Mouse (Mus musculus) myocyte (in vitro differentiated cells): Measurements from ENCODE around the gene Dydc2. TPM values are rescaled to one million over a fixed set of nuclear protein-coding genes. Genes with fewer than 3 reads are reported as not detected.

ENCODE experiments used
- H3K27me3 ChIP-seq: one replicate; pipeline ENCODE4 v1.6.1; 2011; ENCODE audit not compliant: control insufficient read depth, insufficient read depth, insufficient read length
- H3K36me3 ChIP-seq: one replicate; pipeline ENCODE4 v1.6.1; 2011; ENCODE audit not compliant: control insufficient read depth, insufficient read depth
- H3K4me2 ChIP-seq: one replicate; pipeline ENCODE4 v1.6.1; 2011; ENCODE audit warnings: low read depth, control low read depth
- H3K4me3 ChIP-seq: one replicate; pipeline ENCODE4 v1.5.1; 2011; ENCODE audit warnings: mild to moderate bottlenecking, control low read depth, moderate library complexity
- H3K79me2 ChIP-seq: one replicate; pipeline ENCODE4 v1.6.1; 2011; ENCODE audit not compliant: control insufficient read depth, insufficient read depth
- H3ac ChIP-seq: one replicate; pipeline ENCODE4 v1.6.1; 2011; ENCODE audit not compliant: control insufficient read depth, insufficient read length
- CEBPB ChIP-seq: IDR thresholded peaks from 2 replicates; pipeline ENCODE4 v1.6.1; 2011; ENCODE audit warnings: mild to moderate bottlenecking, moderate library complexity; ENCODE audit not compliant: poor library complexity, insufficient read depth, severe bottlenecking
- E2F4 ChIP-seq: IDR thresholded peaks from one replicate; pipeline ENCODE4 v1.6.1; 2011; ENCODE audit warnings: mild to moderate bottlenecking, control low read depth, moderate library complexity; ENCODE audit not compliant: insufficient read depth
- MAX ChIP-seq: IDR thresholded peaks from one replicate; pipeline ENCODE4 v1.6.1; 2011; ENCODE audit warnings: low read depth, mild to moderate bottlenecking, control low read depth
- MYOD1 ChIP-seq, 3 experiments: IDR thresholded peaks; one replicate each; pipeline ENCODE4 v1.6.1; 2011; ENCODE audit warnings: control low read depth in 2 of 3, low read depth in 2 of 3, mild to moderate bottlenecking in 2 of 3, moderate library complexity in 1 of 3; ENCODE audit not compliant: insufficient read length in 2 of 3, control insufficient read depth in 1 of 3
- MYOG ChIP-seq, 3 experiments: IDR thresholded peaks; one replicate each; pipeline ENCODE4 v1.6.1; 2011; ENCODE audit warnings: control low read depth in 2 of 3, low read depth in 2 of 3, mild to moderate bottlenecking in 2 of 3; ENCODE audit not compliant: insufficient read length in 2 of 3, control insufficient read depth in 1 of 3, insufficient read depth in 1 of 3
- POLR2A ChIP-seq: IDR thresholded peaks from one replicate; pipeline ENCODE4 v1.6.1; 2011; ENCODE audit warnings: low read depth, mild to moderate bottlenecking, control low read depth, moderate library complexity; ENCODE audit not compliant: insufficient read length
- POLR2AphosphoS2 ChIP-seq: IDR thresholded peaks from one replicate; pipeline ENCODE4 v1.6.1; 2011; ENCODE audit warnings: low read depth, control low read depth; ENCODE audit not compliant: insufficient read length
- REST ChIP-seq: IDR thresholded peaks from one replicate; pipeline ENCODE4 v1.6.1; 2011; ENCODE audit warnings: mild to moderate bottlenecking, control low read depth, moderate library complexity; ENCODE audit not compliant: insufficient read depth, insufficient read length
- SRF ChIP-seq: IDR thresholded peaks from one replicate; pipeline ENCODE4 v1.6.1; 2011; ENCODE audit warnings: low read depth; ENCODE audit not compliant: control insufficient read depth, insufficient read length
- TCF12 ChIP-seq: IDR thresholded peaks from one replicate; pipeline ENCODE4 v1.6.1; 2011; ENCODE audit warnings: mild to moderate bottlenecking, control low read depth; ENCODE audit not compliant: poor library complexity, insufficient read depth, severe bottlenecking
- TCF3 ChIP-seq: IDR thresholded peaks from one replicate; pipeline ENCODE4 v1.6.1; 2011; ENCODE audit warnings: low read depth, control low read depth; ENCODE audit not compliant: insufficient read length
- USF1 ChIP-seq: IDR thresholded peaks from one replicate; pipeline ENCODE4 v1.6.1; 2011; ENCODE audit warnings: low read depth, mild to moderate bottlenecking, control low read depth, moderate library complexity
- polyA plus RNA-seq: library from polyadenylated mRNA; unstranded; fragments of >200 nt; fragmentation: generic; extraction: Trizol; gene quantifications from one replicate; pipeline ENCODE4 v1.2.1, GENCODE M21; 2012; ENCODE audit warnings: missing spikeins

Gene Dydc2
- polyA plus RNA-seq, 1 experiment: not detected

DNA sequence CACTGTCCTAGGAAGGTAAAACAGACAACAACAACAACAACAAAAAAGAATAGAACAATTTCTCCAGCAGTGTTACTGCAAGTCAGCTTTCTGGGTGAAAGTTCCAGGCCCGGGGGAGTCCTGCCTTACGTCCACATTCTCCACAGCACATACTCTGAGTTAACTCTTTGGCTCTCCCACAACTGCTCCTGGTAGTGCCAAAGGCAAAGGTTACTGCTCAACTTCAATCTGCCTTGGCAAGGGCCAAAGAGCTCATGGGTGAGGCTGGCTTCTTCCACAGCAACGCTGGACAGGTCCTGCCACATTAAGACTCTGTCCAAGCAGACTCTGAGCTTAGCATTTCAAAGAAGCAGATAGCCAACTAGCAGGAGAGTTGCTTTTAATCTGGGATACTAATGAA lies 57.1 kb downstream of the Dydc2 start:
- no peaks in the 10 kb centered on the region for H3K27me3 ChIP-seq
- no peak overlapping the region for H3ac ChIP-seq
- TF ChIP-seq TCF12: no peak
- no peak for TF ChIP-seq MYOD1 (IDR thresholded peaks at IDR 0.05; ENCODE audit: control insufficient read depth in 1 of 3, insufficient read length in 2 of 3, low read depth in 2 of 3)
- no peak for TF ChIP-seq MAX
- TF ChIP-seq E2F4: no peak
- no peak for TF ChIP-seq REST
- no peak for TF ChIP-seq MYOG (IDR thresholded peaks at IDR 0.05; ENCODE audit: control insufficient read depth in 1 of 3, insufficient read depth in 1 of 3, insufficient read length in 2 of 3, low read depth in 2 of 3)
- no peak for TF ChIP-seq TCF3
- TF ChIP-seq CEBPB: no peak
- H3K79me2 ChIP-seq: no peaks in the 10 kb centered on the region
- no peak overlapping the region for H3K4me2 ChIP-seq
- no peak overlapping the region for H3K4me3 ChIP-seq
- H3K36me3 ChIP-seq: no peaks in the 10 kb centered on the region

DNA sequence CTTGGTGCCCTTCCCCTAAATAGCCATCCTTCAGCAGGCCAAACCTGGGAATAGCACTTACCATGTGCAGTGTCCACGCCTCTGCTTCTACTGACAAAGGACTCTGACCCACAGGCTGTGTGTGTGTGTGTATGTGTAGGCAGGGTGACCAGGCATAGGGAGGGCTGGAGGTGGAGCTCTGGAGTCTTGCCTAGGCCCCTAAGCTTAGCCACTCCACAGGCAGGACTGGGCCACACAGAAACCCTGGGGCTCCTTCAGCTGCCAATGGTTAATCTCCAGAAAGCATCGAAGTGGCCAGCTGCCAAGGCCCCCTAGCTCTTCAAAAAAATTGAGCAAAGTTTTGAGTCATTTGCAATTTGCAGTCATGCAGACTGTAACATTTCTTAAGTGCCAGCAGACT lies 60.9 kb downstream of the Dydc2 start:
- H3K4me3 ChIP-seq: no peak overlapping the region
- H3K79me2 ChIP-seq: no peaks in the 10 kb centered on the region
- no peaks in the 10 kb centered on the region for H3K27me3 ChIP-seq
- H3K4me2 ChIP-seq: no peak overlapping the region
- no peak overlapping the region for H3ac ChIP-seq
- TF ChIP-seq MAX (no peak), MYOD1 (IDR thresholded peaks at IDR 0.05; ENCODE audit: control insufficient read depth in 1 of 3, insufficient read length in 2 of 3, low read depth in 2 of 3) (no peak), USF1 (no peak), E2F4 (no peak), SRF (no peak)
- no peaks in the 10 kb centered on the region for H3K36me3 ChIP-seq

DNA sequence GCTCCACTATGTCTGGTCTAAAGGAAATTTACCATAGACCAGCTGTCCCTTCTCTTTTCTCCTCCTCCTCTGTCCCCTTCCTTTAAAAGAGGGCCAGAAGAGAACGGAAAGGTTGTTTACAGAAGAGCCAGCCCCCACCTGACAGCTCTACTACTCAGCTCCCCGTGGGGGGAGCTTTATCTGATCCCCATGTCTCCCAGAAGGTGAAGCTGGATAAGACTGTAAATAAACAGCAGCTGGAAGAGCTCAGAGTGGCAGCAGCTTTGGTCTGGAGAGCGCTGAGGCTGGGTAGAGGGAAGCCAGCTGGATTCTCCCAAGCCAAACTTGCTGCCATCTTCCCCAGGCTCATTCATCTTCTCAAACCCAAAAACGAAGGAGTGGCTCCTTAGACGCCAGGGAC lies 61.4 kb downstream of the Dydc2 start:
- no peak overlapping the region for H3K4me3 ChIP-seq
- TF ChIP-seq TCF12 (no peak), TCF3 (no peak), REST (no peak), CEBPB (no peak), E2F4 (no peak), MYOD1 (IDR thresholded peaks at IDR 0.05; ENCODE audit: control insufficient read depth in 1 of 3, insufficient read length in 2 of 3, low read depth in 2 of 3) (no peak), MAX (no peak), USF1 (no peak), POLR2A (no peak), MYOG (IDR thresholded peaks at IDR 0.05; ENCODE audit: control insufficient read depth in 1 of 3, insufficient read depth in 1 of 3, insufficient read length in 2 of 3, low read depth in 2 of 3) (no peak), SRF (no peak), POLR2AphosphoS2 (no peak)
- no peak overlapping the region for H3K4me2 ChIP-seq
- H3K27me3 ChIP-seq: no peaks in the 10 kb centered on the region
- H3K79me2 ChIP-seq: no peaks in the 10 kb centered on the region
- no peak overlapping the region for H3ac ChIP-seq
- H3K36me3 ChIP-seq: no peaks in the 10 kb centered on the region

DNA sequence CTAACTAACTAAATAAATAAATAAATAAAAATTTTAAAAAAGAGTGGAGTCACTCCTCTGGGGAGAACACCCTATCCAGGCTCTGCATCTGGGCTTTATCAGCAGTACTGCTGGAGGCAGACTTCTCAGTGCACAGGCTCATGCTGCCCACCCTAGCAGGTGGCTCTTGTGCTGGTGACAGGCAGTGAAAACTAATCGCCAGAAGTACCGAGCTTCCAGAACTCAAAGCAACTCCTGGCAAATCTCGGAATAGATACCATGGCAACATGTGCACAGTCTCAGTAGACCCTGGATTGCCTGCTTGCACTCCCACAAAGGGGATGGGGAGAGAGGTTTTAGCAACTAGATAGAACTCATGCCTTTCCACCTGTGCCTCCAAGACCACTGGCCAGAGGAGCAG lies 62.1 kb downstream of the Dydc2 start:
- Histone ChIP-seq H3ac (no peak overlapping the region), H3K4me3 (no peak overlapping the region), H3K79me2 (no peaks in the 10 kb centered on the region), H3K4me2 (no peak overlapping the region), H3K27me3 (no peaks in the 10 kb centered on the region), H3K36me3 (no peaks in the 10 kb centered on the region)
- TF ChIP-seq POLR2AphosphoS2: no peak
- no peak for TF ChIP-seq SRF
- no peak for TF ChIP-seq MYOG (IDR thresholded peaks at IDR 0.05; ENCODE audit: control insufficient read depth in 1 of 3, insufficient read depth in 1 of 3, insufficient read length in 2 of 3, low read depth in 2 of 3)
- TF ChIP-seq TCF3: no peak
- no peak for TF ChIP-seq MYOD1 (IDR thresholded peaks at IDR 0.05; ENCODE audit: control insufficient read depth in 1 of 3, insufficient read length in 2 of 3, low read depth in 2 of 3)
- TF ChIP-seq POLR2A: no peak
- TF ChIP-seq MAX: no peak
- TF ChIP-seq TCF12: no peak
- TF ChIP-seq CEBPB: no peak
- no peak for TF ChIP-seq USF1
- TF ChIP-seq REST: no peak
- no peak for TF ChIP-seq E2F4

DNA sequence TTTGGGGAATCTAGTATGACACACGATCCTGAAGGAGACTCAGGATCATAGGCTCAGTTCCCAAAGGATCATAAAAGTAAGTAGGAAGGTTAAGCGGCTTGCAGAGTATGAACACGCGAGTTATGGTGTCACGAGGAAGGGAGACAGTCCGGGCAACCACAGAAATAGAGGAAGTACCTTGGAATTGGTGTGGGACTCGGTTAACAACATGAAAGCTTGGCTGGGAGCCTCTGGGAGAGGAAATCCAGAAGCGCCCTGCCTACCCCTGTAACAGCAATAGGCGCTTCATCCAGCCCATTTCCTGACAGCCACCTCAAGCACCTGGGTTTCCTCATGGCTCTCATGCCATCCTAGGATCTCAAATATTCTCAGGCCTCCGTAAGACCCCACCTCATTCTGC lies 62.7 kb downstream of the Dydc2 start:
- H3K4me2 ChIP-seq: no peak overlapping the region
- H3K4me3 ChIP-seq: no peak overlapping the region
- no peaks in the 10 kb centered on the region for H3K27me3 ChIP-seq
- TF ChIP-seq POLR2A (no peak), POLR2AphosphoS2 (no peak), USF1 (no peak), MAX (no peak), TCF3 (no peak), CEBPB (no peak), SRF (no peak), MYOD1 (IDR thresholded peaks at IDR 0.05; ENCODE audit: control insufficient read depth in 1 of 3, insufficient read length in 2 of 3, low read depth in 2 of 3) (no peak)
- no peaks in the 10 kb centered on the region for H3K36me3 ChIP-seq
- H3K79me2 ChIP-seq: no peaks in the 10 kb centered on the region
- no peak overlapping the region for H3ac ChIP-seq
